Mouse (Mus musculus) natural killer cell, adult 2 months (primary cell): ENCODE data around the gene Itga6.
A peak's percentile ranks its signal among the peaks of the same experiment; 100 is the strongest.

Experiments used
- DNase-seq, 2 experiments: peaks; one replicate each; pipeline ENCODE4 v3.0.0; 2022; ENCODE audit warnings: low spot score in 2 of 2

The Itga6 gene

DNA sequence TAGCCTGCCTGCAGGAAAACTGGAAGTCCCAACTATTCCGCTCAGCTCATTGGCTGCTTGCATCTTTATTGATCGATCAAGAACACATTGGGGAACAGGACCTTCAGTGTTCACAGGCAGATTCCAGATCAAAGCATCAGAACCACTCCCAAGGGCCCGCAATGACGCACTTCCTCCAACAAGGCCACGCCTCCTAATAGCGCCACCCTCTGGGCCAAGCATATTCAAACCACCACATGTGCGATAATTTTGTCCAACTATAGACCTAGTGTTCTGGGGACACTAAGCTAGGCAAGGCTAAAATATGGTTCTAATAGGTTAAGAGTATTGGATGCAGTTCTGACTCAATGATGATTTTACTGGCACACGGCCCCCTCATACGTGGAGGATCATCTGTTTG, 15.7 kb downstream of the Itga6 start:
- DNase-seq, result no peak

DNA sequence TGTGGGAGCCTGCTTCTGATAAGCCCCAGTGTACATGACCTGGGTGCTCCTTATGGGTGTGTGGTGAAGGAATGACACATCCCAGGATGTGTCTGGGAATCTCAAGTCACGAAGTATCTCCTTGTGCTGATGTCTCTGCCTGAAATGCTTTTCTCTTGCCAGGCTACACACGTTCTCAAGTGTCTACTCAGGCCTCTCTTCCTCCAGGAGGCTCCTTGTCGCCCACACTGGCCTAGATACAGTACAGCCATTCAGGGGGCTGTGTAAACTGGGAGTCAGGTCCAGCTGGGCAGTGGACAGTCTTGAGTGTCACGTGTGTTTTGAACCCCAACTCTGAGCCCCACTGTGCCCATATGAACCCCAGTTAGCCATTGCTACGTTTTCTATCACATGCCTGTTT, 19.1 kb downstream of the Itga6 start:
- DNase-seq, result no peak

- no peak for DNase-seq
Observed at GRCm38 (mm10) chr2:71764961-71765735, 19.7 kb downstream of the Itga6 start.

DNA sequence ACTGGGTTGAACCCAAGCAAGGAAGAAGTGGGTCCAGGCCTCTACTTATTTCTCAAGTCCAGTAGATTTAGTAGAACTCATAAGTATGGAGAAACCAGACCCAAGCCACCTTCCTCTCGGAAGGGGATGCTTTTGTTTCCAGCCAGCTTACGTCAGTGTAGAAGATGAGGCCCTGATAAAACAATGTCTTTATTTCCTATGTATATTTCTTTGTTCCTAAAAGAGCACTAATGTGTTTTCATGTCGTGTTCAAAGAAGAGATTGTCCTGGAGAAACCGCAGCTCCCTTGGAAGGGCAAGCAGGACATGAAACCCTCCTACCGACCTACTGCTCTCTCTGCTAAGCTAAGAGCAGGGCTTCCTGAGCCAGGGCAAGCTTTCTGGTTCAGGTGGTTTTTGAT, 20.6 kb downstream of the Itga6 start:
- DNase-seq, result no peak

- no peak for DNase-seq
Observed at GRCm38 (mm10) chr2:71767019-71767610, 21.7 kb downstream of the Itga6 start.

GRCm38 (mm10) chr2:71771762-71772161, 26.3 kb downstream of the Itga6 start:
- no peak for DNase-seq

DNA sequence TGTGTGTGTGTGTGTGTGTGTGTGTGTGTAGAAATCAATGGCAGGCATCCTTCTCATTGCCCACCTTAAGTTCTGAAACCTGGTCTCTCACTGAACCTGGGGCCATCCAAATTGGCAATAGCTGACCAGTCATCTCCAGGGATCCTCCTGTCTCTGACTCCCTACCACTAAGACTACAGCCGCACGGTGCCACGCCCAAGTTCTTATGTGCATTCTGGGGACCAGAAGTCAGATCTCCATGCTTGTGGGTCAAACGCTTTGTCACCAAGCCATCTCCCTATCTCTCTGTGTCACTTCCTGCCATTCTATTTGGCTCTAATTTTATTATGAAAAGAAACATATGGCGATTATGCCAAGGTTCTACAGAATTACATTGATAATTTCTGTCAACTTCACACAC, 28.3 kb downstream of the Itga6 start:
- no peak for DNase-seq

GRCm38 (mm10) chr2:71774246-71774951, 29.0 kb downstream of the Itga6 start:
- DNase-seq, result no peak

DNA sequence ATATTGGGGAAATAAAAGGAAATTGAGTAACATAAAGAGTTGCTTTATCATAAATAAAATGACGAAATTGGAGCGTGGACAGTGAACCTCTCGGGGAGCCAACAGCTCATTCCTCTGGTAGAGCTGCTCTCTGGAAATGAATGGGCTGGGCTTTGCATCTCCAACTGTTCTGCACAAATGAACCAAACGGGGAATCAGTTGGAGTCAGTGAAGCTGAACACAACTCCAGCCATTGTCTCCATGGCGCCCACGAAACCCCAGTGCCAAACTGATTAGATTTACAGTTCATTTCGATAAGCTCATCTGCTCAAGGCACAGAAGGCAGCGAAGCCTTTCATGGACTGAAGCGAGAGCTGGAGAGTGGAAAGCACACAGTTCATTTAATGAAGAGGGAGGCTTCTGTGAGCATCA, 29.8 kb downstream of the Itga6 start:
- no peak for DNase-seq

DNA sequence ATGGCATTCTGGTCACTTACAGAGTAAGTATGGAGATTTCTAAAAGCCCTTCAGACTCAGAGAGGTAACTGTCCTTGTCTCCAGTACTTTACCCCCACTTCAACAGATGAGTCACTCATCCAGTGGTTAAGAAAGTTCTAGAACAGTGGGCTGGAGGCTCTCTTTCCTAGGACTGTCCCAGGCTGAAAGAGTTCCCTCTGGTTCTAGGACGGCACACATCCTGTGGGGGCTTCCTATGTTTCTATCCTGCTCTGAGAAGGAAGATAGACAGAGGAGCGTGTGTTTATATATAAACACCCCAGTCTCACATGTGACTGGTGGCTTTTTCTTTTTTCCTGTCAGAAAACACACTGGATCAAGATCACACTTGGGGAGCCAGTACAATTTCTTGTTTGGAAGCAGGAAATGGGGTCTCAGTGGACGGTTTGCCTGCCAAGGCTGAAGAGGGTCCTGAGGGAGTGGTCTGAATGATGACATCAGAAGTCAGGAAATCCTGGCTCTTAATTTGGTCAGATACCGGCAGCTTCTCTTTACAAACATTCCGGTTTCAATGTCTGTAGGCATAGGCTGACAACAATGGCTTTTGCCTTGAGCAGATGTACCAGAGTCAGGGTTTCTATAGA, 34.0 kb downstream of the Itga6 start:
- DNase-seq, result no peak

GRCm38 (mm10) chr2:71780016-71780415, 34.6 kb downstream of the Itga6 start:
- DNase-seq, result no peak

DNA sequence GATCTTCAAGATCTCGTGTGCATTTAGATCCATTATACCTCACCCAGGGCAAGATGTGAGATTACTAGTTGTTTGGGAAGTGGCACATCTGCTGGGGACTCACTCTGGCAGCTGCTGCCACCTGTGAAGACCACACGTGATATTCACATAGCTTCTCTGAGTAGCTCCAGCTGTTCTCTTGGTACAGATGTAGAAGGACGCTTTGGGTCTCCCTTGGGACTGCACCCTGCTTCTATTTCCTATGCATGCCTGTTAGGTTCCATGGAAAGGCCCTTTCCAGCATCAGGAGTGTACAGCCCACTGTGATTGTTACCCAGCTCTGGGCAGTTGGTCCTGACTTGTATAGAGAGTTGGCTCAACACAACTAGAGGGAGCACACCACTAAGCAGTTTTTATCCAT, 39.8 kb downstream of the Itga6 start:
- no peak for DNase-seq

DNA sequence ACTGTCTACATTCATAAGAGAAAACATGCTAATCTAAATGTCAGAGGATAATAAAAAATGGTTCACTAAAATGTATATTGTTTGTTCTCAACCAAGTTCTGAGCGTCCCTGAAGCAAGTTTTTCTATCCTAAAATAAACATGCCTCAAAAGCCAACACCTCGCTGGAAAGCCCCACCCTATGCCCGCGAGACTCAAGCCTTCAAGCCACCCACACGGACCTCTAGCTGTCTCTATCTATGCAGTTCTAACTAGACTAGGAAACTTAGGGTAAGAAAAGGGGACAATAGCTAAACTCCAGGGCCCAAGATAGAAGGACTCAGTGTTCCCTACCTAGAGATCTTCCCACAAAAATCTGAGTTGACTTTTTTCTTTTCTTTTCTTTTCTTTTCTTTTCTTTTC, 40.6 kb downstream of the Itga6 start:
- DNase-seq, result peak in 1 of 2 experiments; percentile 18

GRCm38 (mm10) chr2:71786591-71787155, 41.3 kb downstream of the Itga6 start:
- peak; percentile 20 to 61 for DNase-seq

DNA sequence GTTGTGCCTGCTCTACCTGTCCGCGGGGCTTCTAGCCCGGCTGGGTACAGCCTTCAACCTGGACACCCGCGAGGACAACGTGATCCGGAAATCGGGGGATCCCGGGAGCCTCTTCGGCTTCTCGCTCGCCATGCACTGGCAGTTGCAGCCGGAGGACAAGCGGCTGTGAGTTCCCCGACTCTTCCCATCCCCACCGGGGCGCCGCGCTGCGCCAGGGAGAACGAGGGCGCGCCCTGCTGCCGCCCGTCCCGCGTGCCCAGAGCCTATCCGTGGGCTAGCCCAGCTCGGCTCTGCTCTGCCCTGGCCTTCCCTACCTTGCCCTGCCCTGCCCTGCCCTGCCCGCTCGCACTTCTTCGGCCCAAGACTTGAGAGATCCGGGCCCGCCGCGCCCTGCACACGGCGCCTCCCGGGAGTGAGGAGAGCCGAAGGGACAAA, 41.8 kb downstream of the Itga6 start:
- DNase-seq, result peak in 1 of 2 experiments; percentile 2

DNA sequence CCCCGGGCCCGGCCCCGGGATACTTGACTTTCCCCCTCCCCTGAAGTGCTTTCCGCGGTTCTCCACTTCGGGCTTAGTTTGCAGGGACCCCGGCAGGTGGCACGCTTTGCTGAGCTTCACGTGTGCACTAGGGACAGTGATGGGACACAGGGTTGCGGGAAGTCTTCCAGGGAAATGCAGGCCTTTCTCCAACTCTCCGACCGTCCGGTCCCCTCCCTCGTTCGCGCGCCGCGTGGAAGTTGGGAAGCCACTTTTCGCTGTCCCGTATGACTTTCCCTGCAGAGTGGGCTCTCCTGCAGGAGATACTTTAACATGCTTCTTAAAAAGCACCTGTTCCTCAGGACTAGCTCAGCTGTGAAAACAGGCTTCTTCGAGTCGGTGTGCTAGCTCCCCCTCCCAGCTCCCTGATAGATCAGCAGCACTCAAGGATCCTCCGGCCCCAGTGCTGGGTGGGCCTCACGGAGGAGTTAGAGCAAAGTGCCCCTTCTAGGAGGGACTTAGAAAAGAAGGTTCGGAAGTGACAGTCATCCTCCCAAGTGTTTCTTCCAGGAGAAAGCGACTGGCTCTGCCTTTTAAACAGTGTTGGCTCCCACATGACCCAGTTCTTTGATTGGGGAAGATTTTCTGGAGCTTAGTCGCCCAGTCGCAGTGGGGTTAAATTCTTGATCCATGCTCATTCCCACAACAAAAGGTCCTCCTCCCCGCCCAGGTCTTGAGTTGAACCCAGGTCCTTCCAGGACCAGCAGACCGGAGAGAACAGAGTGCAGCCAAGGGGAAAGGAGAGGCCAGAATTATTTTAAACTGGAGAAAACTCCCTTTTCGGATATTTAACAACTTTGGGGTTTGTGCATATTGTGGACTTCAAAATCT, 42.4 kb downstream of the Itga6 start:
- DNase-seq, result no peak

- DNase-seq, result no peak
Observed at GRCm38 (mm10) chr2:71790752-71791151, 45.3 kb downstream of the Itga6 start.

- DNase-seq, result no peak
Observed at GRCm38 (mm10) chr2:71791203-71791602, 45.8 kb downstream of the Itga6 start.

DNA sequence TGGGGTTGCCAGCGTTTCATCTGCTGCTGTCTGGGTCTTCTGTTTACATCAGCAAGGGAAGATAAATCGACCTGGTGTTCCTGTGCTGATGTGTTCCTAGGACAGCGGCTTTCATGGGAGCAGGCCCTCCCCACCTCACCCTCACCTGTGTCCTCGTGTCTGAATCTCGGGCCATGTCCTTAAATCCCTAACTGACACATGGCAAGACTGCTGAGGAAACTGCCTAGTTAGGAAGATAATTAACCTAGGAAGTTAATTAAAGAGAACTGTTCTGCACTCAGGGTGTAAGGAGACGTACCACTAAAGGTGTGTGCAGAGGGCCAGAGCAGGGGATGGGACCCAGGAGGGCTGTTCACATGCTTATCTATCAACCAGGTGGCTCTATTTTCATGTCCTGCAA, 48.7 kb downstream of the Itga6 start:
- no peak for DNase-seq

- DNase-seq, result no peak
Observed at GRCm38 (mm10) chr2:71796787-71797186, 51.4 kb downstream of the Itga6 start.

DNA sequence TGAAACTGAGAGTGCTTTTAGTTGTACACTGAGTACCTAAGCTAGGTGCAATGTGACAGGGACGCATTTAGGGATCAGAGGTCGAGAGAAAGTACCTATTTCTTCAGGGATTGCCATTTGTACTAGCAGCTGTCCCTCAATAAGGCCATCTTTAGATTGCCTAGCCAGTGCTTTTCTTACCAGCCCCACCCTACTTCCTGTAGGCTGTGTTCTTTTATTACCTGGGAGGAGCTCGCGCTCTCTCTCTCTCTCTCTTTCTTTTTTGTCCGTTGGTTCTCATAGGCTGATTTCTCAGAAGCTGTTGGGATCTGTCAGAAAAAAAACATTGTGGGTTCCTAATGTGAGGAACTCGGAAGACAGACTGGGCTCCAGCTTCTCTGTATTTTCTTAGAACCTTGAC, 55.4 kb downstream of the Itga6 start:
- DNase-seq, result no peak
